Mouse (Mus musculus) layer of hippocampus, adult 9-11 months (tissue): ENCODE measurements around the gene Vmn2r57.
A peak's percentile ranks its signal among the peaks of the same experiment; 100 is the strongest.
"Not testable (repeated sequence)": the region's sequence is repeated elsewhere in the genome, so short reads cannot be mapped to it uniquely, and the experiment has no call there.

Source experiments
- DNase-seq: peaks from one replicate; pipeline ENCODE4 v3.0.0; 2022

The Vmn2r57 gene

DNA sequence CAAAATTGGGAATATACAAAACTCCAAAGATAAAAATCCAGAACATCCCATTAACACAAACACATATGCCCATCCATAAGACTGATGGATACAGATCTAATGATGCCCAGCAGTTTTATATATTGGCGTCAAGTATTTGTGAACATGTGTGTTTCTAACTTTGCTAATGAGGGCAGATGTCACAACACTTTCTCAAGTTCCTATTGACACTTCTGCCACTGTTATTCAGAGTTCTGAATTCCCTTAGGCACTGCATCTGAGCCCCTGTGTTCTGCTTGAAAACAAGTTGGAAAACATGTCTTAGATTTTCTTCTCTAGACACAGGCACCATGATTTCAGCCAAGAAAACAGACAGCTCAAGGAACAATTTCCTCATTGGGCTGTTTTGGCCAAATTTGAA is at the start of gene Vmn2r57:
TSS of gene Vmn2r57 (minus strand) at position 101 of the 400 bp plus-strand sequence.
- not testable (repeated sequence) for DNase-seq

DNA sequence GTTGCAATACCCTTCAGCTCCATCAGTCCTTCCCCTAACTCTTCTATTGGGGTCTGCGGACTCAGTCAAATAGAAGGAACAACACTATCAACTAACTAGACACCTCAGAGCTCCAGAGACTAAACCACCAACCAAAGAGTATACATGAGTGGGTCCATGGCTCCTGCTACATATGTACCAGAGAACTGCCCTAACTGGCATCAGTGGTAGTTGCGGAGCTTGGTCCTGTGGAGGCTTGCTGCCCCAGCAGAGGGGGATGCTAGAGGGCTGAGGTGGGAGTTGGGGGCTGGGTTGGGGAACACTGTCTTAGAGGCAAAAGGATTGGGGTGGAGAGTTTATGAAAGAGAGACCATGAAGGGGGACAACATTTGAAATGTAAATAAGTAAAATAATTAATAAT is 49.4 kb upstream of the Vmn2r57 start:
- DNase-seq, result no peak

DNA sequence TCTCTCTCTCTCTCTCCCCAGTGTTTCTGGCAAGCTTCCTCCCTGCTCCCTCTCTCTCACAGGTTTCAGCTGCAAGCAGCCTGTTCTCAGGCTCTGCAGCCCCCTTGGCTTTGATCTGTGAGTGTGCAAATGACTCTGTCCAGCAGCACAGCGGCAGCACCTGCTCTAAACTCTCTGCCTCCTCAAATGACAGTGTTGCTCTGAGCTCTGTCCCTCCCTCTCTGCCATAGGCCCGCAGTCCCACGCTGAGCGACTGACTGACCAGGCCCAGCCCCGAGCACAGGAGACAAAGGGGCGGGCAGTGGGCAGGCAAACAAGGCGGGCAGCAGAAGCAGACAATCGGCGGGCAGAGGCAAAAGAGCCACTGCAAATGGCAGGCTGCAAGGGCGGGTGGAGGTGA is 3.4 kb upstream of the Vmn2r57 start:
- DNase-seq, result no peak

DNA sequence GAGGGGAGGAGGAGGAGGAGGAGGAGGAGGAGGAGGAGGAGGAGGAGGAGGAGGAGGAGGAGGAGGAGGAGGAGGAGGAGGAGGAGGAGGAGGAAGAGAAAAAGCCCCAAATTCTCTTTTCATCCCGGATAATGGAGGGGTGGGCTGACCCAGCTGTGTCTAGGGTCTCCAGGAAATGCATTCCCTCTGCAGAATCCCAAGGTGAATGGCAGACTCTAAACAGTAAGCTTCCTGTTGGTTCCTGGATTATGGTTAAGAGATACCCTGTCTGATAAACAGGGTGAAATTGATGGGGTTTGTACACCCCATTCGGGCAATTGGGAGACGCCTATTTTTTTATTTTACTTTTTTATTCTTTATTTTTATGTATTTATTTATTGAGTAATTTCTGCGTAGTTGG is 54.4 kb downstream of the Vmn2r57 start:
- DNase-seq, result no peak

DNA sequence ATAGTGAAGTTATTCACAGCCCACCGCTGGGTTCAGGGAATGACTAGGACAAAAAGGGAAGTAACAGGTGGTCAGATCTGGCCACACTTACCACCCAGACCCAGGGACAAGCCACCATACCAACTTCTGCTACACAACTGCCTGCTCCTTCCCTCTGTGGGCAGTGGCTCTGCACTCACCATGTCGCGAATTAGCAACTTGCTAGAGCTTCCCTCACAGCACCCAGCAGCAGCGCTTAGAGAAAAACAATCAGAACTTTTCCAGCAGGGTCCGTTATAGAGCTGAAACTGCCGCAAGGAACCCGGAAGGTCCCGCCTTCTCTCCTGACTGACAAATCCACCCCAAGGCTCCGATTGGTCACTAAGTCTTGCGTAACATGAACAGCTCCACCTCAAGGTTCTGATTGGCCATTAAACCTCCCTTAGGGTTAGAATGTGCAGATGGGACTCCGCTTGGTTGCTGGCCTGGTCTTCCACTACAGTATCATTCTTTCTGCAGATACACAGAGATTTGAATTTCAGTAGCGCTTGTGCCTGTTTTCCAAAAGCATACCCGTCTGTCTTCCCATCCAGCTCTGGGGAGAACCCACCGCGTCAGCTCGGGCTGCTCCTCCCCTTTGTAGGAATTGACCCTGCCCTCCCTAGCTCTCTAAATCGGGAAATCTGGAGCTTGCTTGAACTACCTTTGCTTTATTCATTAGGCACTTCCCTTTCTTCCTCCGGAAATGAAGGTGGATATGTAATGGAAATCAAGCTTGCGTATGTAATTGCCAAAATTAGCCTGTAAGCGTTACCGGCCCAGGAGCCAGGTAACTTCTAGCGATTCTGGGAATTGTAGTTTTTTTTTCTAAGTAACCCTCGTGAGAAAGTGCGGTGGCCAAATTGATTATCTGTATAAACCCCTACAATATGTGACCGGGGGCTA is 55.2 kb downstream of the Vmn2r57 start, which contains the start of gene AI987944:
TSS of gene AI987944 (minus strand) at position 332 of the 924 bp plus-strand sequence.
- peak; percentile 91 for DNase-seq
